Mouse (Mus musculus) gastrocnemius, adult 2 months (tissue): Measurements from ENCODE around the gene Pus3. TPM values are rescaled to one million over a fixed set of nuclear protein-coding genes. Genes with fewer than 3 reads are reported as not detected.
"Not testable (repeated sequence)": the region's sequence is repeated elsewhere in the genome, so short reads cannot be mapped to it uniquely, and the experiment has no call there.

Source experiments
- DNase-seq: peaks from one replicate; pipeline ENCODE4 v3.0.0; 2022
- H3K27ac ChIP-seq: fragments of 200-600 bp; 2 replicates; pipeline ENCODE4 v1.8.1; 2022; ENCODE audit warnings: mild to moderate bottlenecking
- H3K4me3 ChIP-seq: fragments of 200-600 bp; 2 replicates; pipeline ENCODE4 v1.8.1; 2022; ENCODE audit warnings: mild to moderate bottlenecking, moderate library complexity
- CTCF ChIP-seq: fragments of 200-600 bp; IDR thresholded peaks from 2 replicates; pipeline ENCODE4 v1.8.1; 2022; ENCODE audit warnings: antibody characterized with exemption, mild to moderate bottlenecking, moderate library complexity
- intact Hi-C: fragments of 180-260 bp; cut with DNase I; formaldehyde crosslinking; loops from one replicate; pipeline ENCODE4 v1.15.1; 2025
- total RNA-seq, 2 experiments: library from RNA; stranded (reverse); gene quantifications; 2 replicates each; pipeline ENCODE4 v1.2.3; 2021

The Pus3 gene
- total RNA-seq, 2 experiments from 2014 or later = 9.0 to 9.1 TPM

GRCm38 (mm10) chr9:35614005-35614404, 55.6 kb downstream of the Pus3 start:
- DNase-seq = no peak
- Histone ChIP-seq H3K27ac (no peak overlapping the region), H3K4me3 (no peak overlapping the region)
- TF ChIP-seq CTCF = peak; percentile 23; the same call in 1 of the 2 replicates
- intact Hi-C loops = no loop called here

GRCm38 (mm10) chr9:35616784-35617183, 58.4 kb downstream of the Pus3 start:
- intact Hi-C loops, H3K27ac ChIP-seq, DNase-seq, H3K4me3 ChIP-seq: not testable (repeated sequence)

Other genes starting within 250 kb of the Pus3 start
- gene Cdon, start 137.5 kb upstream of the Pus3 start, total RNA-seq = 10 to 100 TPM; 12.4 to 12.9 TPM
- not detected for gene Gm1113, start 40.3 kb upstream of the Pus3 start, total RNA-seq
- gene Ddx25, start 67 bp upstream of the Pus3 start, total RNA-seq = not detected
- not detected for gene Pate2, start 11.7 kb downstream of the Pus3 start, total RNA-seq
- 1 to 10 TPM; 1.2 to 1.3 TPM for gene Hyls1, start 11.8 kb downstream of the Pus3 start, total RNA-seq
- not detected for gene Pate4, start 53.3 kb downstream of the Pus3 start, total RNA-seq
- not detected for gene Pate3, start 89.6 kb downstream of the Pus3 start, total RNA-seq
- gene Pate1, start 128.8 kb downstream of the Pus3 start, total RNA-seq = not detected
- gene Gm17677, start 182.5 kb downstream of the Pus3 start, total RNA-seq = not detected
- not detected for gene Gm17727, start 219.5 kb downstream of the Pus3 start, total RNA-seq
- not detected for gene Gm27235, start 231.5 kb downstream of the Pus3 start, total RNA-seq
- gene D730048I06Rik, start 231.5 kb downstream of the Pus3 start, total RNA-seq = not detected